Mouse (Mus musculus): ENCODE results near the gene Agbl4. TPM values are rescaled to one million over a fixed set of nuclear protein-coding genes. Genes with fewer than 3 reads are reported as not detected.

Gene Agbl4
- polyA plus RNA-seq (2012; rRNA removed): 1.7 and 2.4 TPM in 2 replicates

GRCm38 (mm10) chr4:110397618-110398045 is at the start of gene Agbl4:
Gene Agbl4, plus strand, starts transcription at chr4:110397661.
- TF ChIP-seq CTCF (IDR thresholded peaks at IDR 0.05; ENCODE audit: borderline replicate concordance, extremely low read depth, insufficient read depth, insufficient read length): no peak
- no peak for TF ChIP-seq POLR2A (IDR thresholded peaks at IDR 0.05; ENCODE audit: borderline replicate concordance, extremely low read depth, insufficient read depth, insufficient read length, poor library complexity, severe bottlenecking)
- peak; percentile 95 for DNase-seq (ENCODE audit: low read depth)

- no peak for DNase-seq (ENCODE audit: low read depth)
- TF ChIP-seq CTCF (IDR thresholded peaks at IDR 0.05; ENCODE audit: borderline replicate concordance, extremely low read depth, insufficient read depth, insufficient read length): no peak
- no peak for TF ChIP-seq POLR2A (IDR thresholded peaks at IDR 0.05; ENCODE audit: borderline replicate concordance, extremely low read depth, insufficient read depth, insufficient read length, poor library complexity, severe bottlenecking)
Measured at GRCm38 (mm10) chr4:110350856-110351177, 46.6 kb upstream of the Agbl4 start.

GRCm38 (mm10) chr4:110351178-110352000 is 46.1 kb upstream of the Agbl4 start, which contains the start of gene Elavl4:
Gene Elavl4, minus strand, starts transcription at chr4:110351909.
- TF ChIP-seq POLR2A (IDR thresholded peaks at IDR 0.05; ENCODE audit: borderline replicate concordance, extremely low read depth, insufficient read depth, insufficient read length, poor library complexity, severe bottlenecking) (peak; percentile 70; the same call in 1 of the 2 replicates), CTCF (IDR thresholded peaks at IDR 0.05; ENCODE audit: borderline replicate concordance, extremely low read depth, insufficient read depth, insufficient read length) (peak; percentile 87)
- peak; percentile 92 for DNase-seq (ENCODE audit: low read depth)

GRCm38 (mm10) chr4:110352001-110352369 is 45.5 kb upstream of the Agbl4 start:
- no peak for DNase-seq (ENCODE audit: low read depth)

GRCm38 (mm10) chr4:110360568-110360967 is 36.9 kb upstream of the Agbl4 start:
- peak; percentile 48 for DNase-seq (ENCODE audit: low read depth)
- TF ChIP-seq POLR2A (IDR thresholded peaks at IDR 0.05; ENCODE audit: borderline replicate concordance, extremely low read depth, insufficient read depth, insufficient read length, poor library complexity, severe bottlenecking) (no peak), CTCF (IDR thresholded peaks at IDR 0.05; ENCODE audit: borderline replicate concordance, extremely low read depth, insufficient read depth, insufficient read length) (no peak)

More at GRCm38 (mm10) chr4:110352001-110352369, 45.5 kb upstream of the Agbl4 start:
- TF ChIP-seq POLR2A (IDR thresholded peaks at IDR 0.05; ENCODE audit: borderline replicate concordance, extremely low read depth, insufficient read depth, insufficient read length, poor library complexity, severe bottlenecking): no peak
- no peak for TF ChIP-seq CTCF (IDR thresholded peaks at IDR 0.05; ENCODE audit: borderline replicate concordance, extremely low read depth, insufficient read depth, insufficient read length)

- TF ChIP-seq POLR2A (IDR thresholded peaks at IDR 0.05; ENCODE audit: borderline replicate concordance, extremely low read depth, insufficient read depth, insufficient read length, poor library complexity, severe bottlenecking) (no peak), CTCF (IDR thresholded peaks at IDR 0.05; ENCODE audit: borderline replicate concordance, extremely low read depth, insufficient read depth, insufficient read length) (no peak)
- peak; percentile 71 for DNase-seq (ENCODE audit: low read depth)
Measured at GRCm38 (mm10) chr4:110396221-110396620, 1.2 kb upstream of the Agbl4 start.

GRCm38 (mm10) chr4:110420306-110420705 is 22.8 kb downstream of the Agbl4 start:
- no peak for DNase-seq (ENCODE audit: low read depth)
- no peak for TF ChIP-seq POLR2A (IDR thresholded peaks at IDR 0.05; ENCODE audit: borderline replicate concordance, extremely low read depth, insufficient read depth, insufficient read length, poor library complexity, severe bottlenecking)
- no peak for TF ChIP-seq CTCF (IDR thresholded peaks at IDR 0.05; ENCODE audit: borderline replicate concordance, extremely low read depth, insufficient read depth, insufficient read length)

- TF ChIP-seq CTCF (IDR thresholded peaks at IDR 0.05; ENCODE audit: borderline replicate concordance, extremely low read depth, insufficient read depth, insufficient read length) (no peak), POLR2A (IDR thresholded peaks at IDR 0.05; ENCODE audit: borderline replicate concordance, extremely low read depth, insufficient read depth, insufficient read length, poor library complexity, severe bottlenecking) (no peak)
Measured at GRCm38 (mm10) chr4:110427653-110428052, 30.2 kb downstream of the Agbl4 start.

GRCm38 (mm10) chr4:110494371-110494770 is 96.9 kb downstream of the Agbl4 start:
- TF ChIP-seq CTCF (IDR thresholded peaks at IDR 0.05; ENCODE audit: borderline replicate concordance, extremely low read depth, insufficient read depth, insufficient read length) (peak; percentile 36; the same call in 1 of the 2 replicates), POLR2A (IDR thresholded peaks at IDR 0.05; ENCODE audit: borderline replicate concordance, extremely low read depth, insufficient read depth, insufficient read length, poor library complexity, severe bottlenecking) (no peak)
- peak; percentile 9 for DNase-seq (ENCODE audit: low read depth)

More at GRCm38 (mm10) chr4:110427653-110428052, 30.2 kb downstream of the Agbl4 start:
- no peak for DNase-seq (ENCODE audit: low read depth)

- TF ChIP-seq POLR2A (IDR thresholded peaks at IDR 0.05; ENCODE audit: borderline replicate concordance, extremely low read depth, insufficient read depth, insufficient read length, poor library complexity, severe bottlenecking) (no peak), CTCF (IDR thresholded peaks at IDR 0.05; ENCODE audit: borderline replicate concordance, extremely low read depth, insufficient read depth, insufficient read length) (no peak)
- DNase-seq (ENCODE audit: low read depth): no peak
Measured at GRCm38 (mm10) chr4:110529804-110530203, 132.3 kb downstream of the Agbl4 start.

GRCm38 (mm10) chr4:110549223-110549622 is 151.8 kb downstream of the Agbl4 start:
- TF ChIP-seq POLR2A (IDR thresholded peaks at IDR 0.05; ENCODE audit: borderline replicate concordance, extremely low read depth, insufficient read depth, insufficient read length, poor library complexity, severe bottlenecking) (no peak), CTCF (IDR thresholded peaks at IDR 0.05; ENCODE audit: borderline replicate concordance, extremely low read depth, insufficient read depth, insufficient read length) (no peak)
- DNase-seq (ENCODE audit: low read depth): peak; percentile 25
